Mouse (Mus musculus): ENCODE results near the gene Alyref. TPM values are rescaled to one million over a fixed set of nuclear protein-coding genes. Genes with fewer than 3 reads are reported as not detected.
A peak's percentile ranks its signal among the peaks of the same experiment; 100 is the strongest.
"Not testable (repeated sequence)": the region's sequence is repeated elsewhere in the genome, so short reads cannot be mapped to it uniquely, and the experiment has no call there.

Gene Alyref
- polyA plus RNA-seq, 1 experiment, result 113 TPM

DNA sequence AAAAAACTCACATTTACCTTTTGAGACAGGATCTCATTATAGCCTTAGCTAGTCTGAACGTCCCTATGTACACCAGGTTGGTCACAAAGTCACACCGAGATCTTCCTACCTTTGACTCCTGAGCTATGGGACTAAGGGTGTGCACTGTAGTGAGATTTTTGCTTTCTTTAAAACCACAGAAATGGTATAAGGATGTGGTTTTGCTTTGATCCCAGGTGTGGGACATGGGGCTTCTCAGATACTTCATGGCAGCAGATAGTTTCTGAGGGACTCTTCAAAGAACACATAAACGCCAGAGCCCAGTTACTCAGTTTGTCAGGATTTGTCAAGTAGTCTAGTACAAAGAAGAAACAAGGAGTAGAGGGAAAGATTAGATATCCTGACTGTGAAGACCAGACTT lies 2.6 kb upstream of the Alyref start:
- Histone ChIP-seq H3K4me2 (ENCODE audit: low read depth) (no peak overlapping the region), H3K79me2 (ENCODE audit: control insufficient read depth, insufficient read depth) (peaks cover 40% of the 10 kb centered on the region), H3K4me3 (no peak overlapping the region), H3K36me3 (ENCODE audit: control insufficient read depth, insufficient read depth) (peaks cover 22% of the 10 kb centered on the region), H3ac (ENCODE audit: control insufficient read depth, insufficient read length) (no peak overlapping the region), H3K27me3 (ENCODE audit: control insufficient read depth, insufficient read depth, insufficient read length) (no peaks in the 10 kb centered on the region)
- TF ChIP-seq TCF12 (IDR thresholded peaks at IDR 0.05; ENCODE audit: insufficient read depth, poor library complexity, severe bottlenecking) (no peak), TCF3 (IDR thresholded peaks at IDR 0.05; ENCODE audit: insufficient read length, low read depth) (no peak), POLR2AphosphoS2 (IDR thresholded peaks at IDR 0.05; ENCODE audit: insufficient read length, low read depth) (no peak), SRF (IDR thresholded peaks at IDR 0.05; ENCODE audit: control insufficient read depth, insufficient read length, low read depth) (no peak), USF1 (IDR thresholded peaks at IDR 0.05; ENCODE audit: low read depth) (no peak), POLR2A (IDR thresholded peaks at IDR 0.05; ENCODE audit: insufficient read length, low read depth) (no peak), CEBPB (IDR thresholded peaks at IDR 0.05; ENCODE audit: insufficient read depth, poor library complexity, severe bottlenecking) (no peak), MAX (IDR thresholded peaks at IDR 0.05; ENCODE audit: low read depth) (no peak)

DNA sequence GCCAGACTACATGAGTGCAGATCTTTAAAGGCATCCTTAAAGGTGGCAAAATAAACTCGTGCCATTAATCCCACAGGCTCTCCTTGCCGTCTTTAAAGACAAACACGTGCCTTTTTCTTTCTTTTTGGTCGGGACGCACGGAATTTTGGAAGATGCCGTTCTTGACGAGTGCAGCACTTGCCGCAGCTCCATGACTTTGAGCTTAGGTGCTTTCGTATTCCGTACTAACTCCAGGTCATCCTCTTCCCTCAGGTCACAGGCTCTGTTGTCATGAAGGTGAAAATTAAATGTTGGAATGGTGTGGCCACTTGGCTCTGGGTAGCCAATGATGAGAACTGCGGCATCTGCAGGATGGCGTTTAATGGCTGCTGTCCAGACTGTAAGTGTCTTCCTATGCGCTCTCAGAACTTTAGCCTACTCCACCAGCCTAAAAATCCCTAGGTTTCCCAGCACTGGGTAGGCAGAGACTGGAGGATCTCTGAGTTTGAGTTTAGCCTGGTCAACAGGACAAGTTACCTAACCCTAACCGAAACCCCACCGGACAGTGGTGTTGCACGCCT lies 905 bp upstream of the Alyref start:
- Histone ChIP-seq H3K79me2 (ENCODE audit: control insufficient read depth, insufficient read depth) (peaks cover 55% of the 10 kb centered on the region), H3K36me3 (ENCODE audit: control insufficient read depth, insufficient read depth) (peaks cover 36% of the 10 kb centered on the region), H3K4me2 (ENCODE audit: low read depth) (peak overlapping the region; percentile 100), H3K4me3 (peak overlapping the region; percentile 57), H3K27me3 (ENCODE audit: control insufficient read depth, insufficient read depth, insufficient read length) (no peaks in the 10 kb centered on the region), H3ac (ENCODE audit: control insufficient read depth, insufficient read length) (peak overlapping the region; percentile 83)
- no peak for TF ChIP-seq E2F4 (IDR thresholded peaks at IDR 0.05; ENCODE audit: insufficient read depth)

DNA sequence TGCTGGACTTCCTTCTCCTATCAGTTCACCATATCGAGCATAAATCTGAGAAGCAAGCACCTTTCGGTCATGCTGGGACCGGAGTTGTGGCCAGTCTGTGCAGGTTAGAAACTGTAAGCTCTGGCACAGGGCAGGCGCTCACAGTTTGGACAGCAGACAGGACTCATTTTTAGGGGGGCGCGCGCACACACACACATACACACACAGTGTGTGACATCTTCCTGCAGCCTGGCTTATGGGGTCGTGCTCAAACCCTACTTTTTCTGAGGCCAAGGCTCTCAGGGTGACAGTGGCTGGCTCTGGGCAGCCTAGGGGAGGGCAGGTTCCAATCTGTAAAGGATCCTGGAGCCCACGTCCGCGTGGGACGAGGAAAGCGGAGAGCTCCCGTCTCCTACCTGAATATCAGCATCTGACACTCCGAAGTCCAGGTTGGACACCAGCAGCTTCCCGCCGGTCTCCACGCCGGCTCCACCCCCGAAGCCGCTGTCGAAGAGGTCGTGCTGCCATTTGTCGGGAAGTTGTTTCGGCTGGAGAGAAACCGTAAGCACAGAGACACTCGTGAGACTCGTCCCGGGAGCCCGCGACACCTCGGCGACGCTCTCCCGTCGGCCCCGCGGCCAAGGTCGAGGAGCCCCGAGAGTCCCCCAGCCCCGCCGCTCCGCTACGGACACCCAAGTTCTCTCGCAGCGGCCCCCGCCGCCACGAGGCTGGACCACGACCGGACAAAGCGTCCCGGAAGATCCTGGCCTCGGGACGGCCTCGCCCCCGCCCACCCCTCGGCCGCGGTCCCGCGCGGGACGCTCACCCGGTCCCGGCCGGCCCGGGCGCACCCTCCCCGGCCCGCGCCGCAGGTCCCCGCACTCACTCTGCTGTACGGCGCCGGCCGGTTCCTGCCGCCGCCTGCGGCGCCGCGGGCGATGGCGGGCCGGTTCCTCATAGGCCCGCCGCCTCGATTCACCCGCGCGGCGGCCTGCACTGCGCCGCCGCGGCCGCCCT lies 627 bp downstream of the Alyref start:
- peak overlapping the region; percentile 96 for H3K4me2 ChIP-seq (ENCODE audit: low read depth)
- no peaks in the 10 kb centered on the region for H3K27me3 ChIP-seq (ENCODE audit: control insufficient read depth, insufficient read depth, insufficient read length)
- TF ChIP-seq CEBPB (IDR thresholded peaks at IDR 0.05; ENCODE audit: insufficient read depth, poor library complexity, severe bottlenecking) (no peak), MYOD1 (IDR thresholded peaks at IDR 0.05; ENCODE audit: control insufficient read depth in 1 of 3, insufficient read length in 2 of 3, low read depth in 2 of 3) (peak in 1 of 3 experiments; percentile 1)
- H3K36me3 ChIP-seq (ENCODE audit: control insufficient read depth, insufficient read depth), result peaks cover 52% of the 10 kb centered on the region
- peak overlapping the region; percentile 83 for H3ac ChIP-seq (ENCODE audit: control insufficient read depth, insufficient read length)
- peaks cover 71% of the 10 kb centered on the region for H3K79me2 ChIP-seq (ENCODE audit: control insufficient read depth, insufficient read depth)
- H3K4me3 ChIP-seq, result peak overlapping the region; percentile 57

DNA sequence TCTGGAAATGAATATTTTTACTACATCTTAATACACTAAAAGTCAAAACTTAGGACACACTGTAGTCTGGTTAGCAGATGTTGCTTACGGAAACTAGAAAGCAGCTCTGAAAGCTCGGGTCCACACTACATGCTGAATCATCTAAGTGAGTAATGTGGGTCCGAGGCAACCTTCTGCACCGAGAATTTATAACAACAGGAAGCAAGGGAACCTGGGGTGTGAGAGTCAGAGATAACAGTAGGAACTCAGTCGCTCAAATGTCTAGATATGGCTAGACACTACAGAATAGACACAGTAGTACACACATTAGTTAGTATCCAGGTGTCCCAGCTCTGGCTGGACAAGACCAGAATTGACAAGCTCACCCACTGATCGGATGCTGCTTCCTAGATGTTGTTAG lies 9.6 kb downstream of the Alyref start:
- H3K4me3 ChIP-seq, result no peak overlapping the region
- no peak overlapping the region for H3ac ChIP-seq (ENCODE audit: control insufficient read depth, insufficient read length)
- peaks cover 34% of the 10 kb centered on the region for H3K36me3 ChIP-seq (ENCODE audit: control insufficient read depth, insufficient read depth)
- TF ChIP-seq CEBPB (IDR thresholded peaks at IDR 0.05; ENCODE audit: insufficient read depth, poor library complexity, severe bottlenecking) (no peak), E2F4 (IDR thresholded peaks at IDR 0.05; ENCODE audit: insufficient read depth) (no peak), TCF12 (IDR thresholded peaks at IDR 0.05; ENCODE audit: insufficient read depth, poor library complexity, severe bottlenecking) (no peak), USF1 (IDR thresholded peaks at IDR 0.05; ENCODE audit: low read depth) (no peak), REST (IDR thresholded peaks at IDR 0.05; ENCODE audit: insufficient read depth, insufficient read length) (no peak), POLR2AphosphoS2 (IDR thresholded peaks at IDR 0.05; ENCODE audit: insufficient read length, low read depth) (no peak), TCF3 (IDR thresholded peaks at IDR 0.05; ENCODE audit: insufficient read length, low read depth) (no peak), MYOG (IDR thresholded peaks at IDR 0.05; ENCODE audit: control insufficient read depth in 1 of 3, insufficient read depth in 1 of 3, insufficient read length in 2 of 3, low read depth in 2 of 3) (no peak), MAX (IDR thresholded peaks at IDR 0.05; ENCODE audit: low read depth) (no peak), POLR2A (IDR thresholded peaks at IDR 0.05; ENCODE audit: insufficient read length, low read depth) (no peak), SRF (IDR thresholded peaks at IDR 0.05; ENCODE audit: control insufficient read depth, insufficient read length, low read depth) (no peak), MYOD1 (IDR thresholded peaks at IDR 0.05; ENCODE audit: control insufficient read depth in 1 of 3, insufficient read length in 2 of 3, low read depth in 2 of 3) (no peak)
- peaks cover 27% of the 10 kb centered on the region for H3K79me2 ChIP-seq (ENCODE audit: control insufficient read depth, insufficient read depth)
- no peaks in the 10 kb centered on the region for H3K27me3 ChIP-seq (ENCODE audit: control insufficient read depth, insufficient read depth, insufficient read length)
- no peak overlapping the region for H3K4me2 ChIP-seq (ENCODE audit: low read depth)

DNA sequence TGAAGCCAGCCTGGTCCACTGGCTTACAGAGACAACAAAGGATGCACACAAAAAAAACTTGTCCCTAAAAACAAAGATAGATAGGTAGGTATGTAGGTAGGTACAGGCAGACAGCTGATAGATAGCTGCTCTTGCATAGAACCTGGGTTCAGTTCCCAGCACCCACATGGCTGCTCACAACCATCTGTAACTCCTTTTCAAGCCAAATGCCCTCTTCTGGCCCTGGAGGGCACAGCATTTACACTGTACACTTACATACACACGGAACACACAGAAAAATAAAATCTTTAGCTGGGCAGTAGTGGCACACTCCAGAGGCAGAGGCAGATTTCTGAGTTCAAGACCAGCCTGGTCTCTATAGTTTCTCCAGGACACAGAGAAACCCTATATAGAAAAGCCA lies 14.2 kb downstream of the Alyref start:
- TF ChIP-seq POLR2A (IDR thresholded peaks at IDR 0.05; ENCODE audit: insufficient read length, low read depth) (no peak), TCF12 (IDR thresholded peaks at IDR 0.05; ENCODE audit: insufficient read depth, poor library complexity, severe bottlenecking) (no peak), REST (IDR thresholded peaks at IDR 0.05; ENCODE audit: insufficient read depth, insufficient read length) (no peak), MYOG (IDR thresholded peaks at IDR 0.05; ENCODE audit: control insufficient read depth in 1 of 3, insufficient read depth in 1 of 3, insufficient read length in 2 of 3, low read depth in 2 of 3) (no peak), TCF3 (IDR thresholded peaks at IDR 0.05; ENCODE audit: insufficient read length, low read depth) (no peak), USF1 (IDR thresholded peaks at IDR 0.05; ENCODE audit: low read depth) (no peak), CEBPB (IDR thresholded peaks at IDR 0.05; ENCODE audit: insufficient read depth, poor library complexity, severe bottlenecking) (no peak), MAX (IDR thresholded peaks at IDR 0.05; ENCODE audit: low read depth) (no peak), SRF (IDR thresholded peaks at IDR 0.05; ENCODE audit: control insufficient read depth, insufficient read length, low read depth) (no peak), POLR2AphosphoS2 (IDR thresholded peaks at IDR 0.05; ENCODE audit: insufficient read length, low read depth) (no peak), MYOD1 (IDR thresholded peaks at IDR 0.05; ENCODE audit: control insufficient read depth in 1 of 3, insufficient read length in 2 of 3, low read depth in 2 of 3) (no peak)
- Histone ChIP-seq H3K79me2 (ENCODE audit: control insufficient read depth, insufficient read depth) (peaks cover 20% of the 10 kb centered on the region), H3K4me3 (no peak overlapping the region), H3K36me3 (ENCODE audit: control insufficient read depth, insufficient read depth) (peaks cover 21% of the 10 kb centered on the region), H3ac (ENCODE audit: control insufficient read depth, insufficient read length) (no peak overlapping the region), H3K4me2 (ENCODE audit: low read depth) (no peak overlapping the region), H3K27me3 (ENCODE audit: control insufficient read depth, insufficient read depth, insufficient read length) (no peaks in the 10 kb centered on the region)

DNA sequence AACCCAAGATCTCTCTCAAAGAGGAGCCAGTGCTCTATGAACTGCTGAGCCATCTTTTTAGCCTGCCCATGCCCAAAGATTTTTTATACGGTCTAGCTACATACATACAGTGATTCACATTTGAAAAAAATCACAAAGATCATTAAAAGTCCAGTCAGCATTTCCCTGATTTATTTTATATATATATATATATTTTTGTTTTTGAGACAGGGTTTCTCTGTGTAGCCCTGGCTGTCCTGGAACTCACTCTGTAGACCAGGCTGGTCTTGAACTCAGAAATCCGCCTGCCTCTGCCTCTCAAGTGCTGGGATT lies 15.2 kb downstream of the Alyref start:
- H3K36me3 ChIP-seq (ENCODE audit: control insufficient read depth, insufficient read depth), result peaks cover 20% of the 10 kb centered on the region
- H3ac ChIP-seq (ENCODE audit: control insufficient read depth, insufficient read length); H3K4me3 ChIP-seq; H3K4me2 ChIP-seq (ENCODE audit: low read depth); H3K27me3 ChIP-seq (ENCODE audit: control insufficient read depth, insufficient read depth, insufficient read length): not testable (repeated sequence)
- H3K79me2 ChIP-seq (ENCODE audit: control insufficient read depth, insufficient read depth), result peaks cover 25% of the 10 kb centered on the region

All from myocyte (in vitro differentiated cells).